Comparison of ENCODE assay signal across 10 mouse cellular contexts in the genomic region with DNA sequence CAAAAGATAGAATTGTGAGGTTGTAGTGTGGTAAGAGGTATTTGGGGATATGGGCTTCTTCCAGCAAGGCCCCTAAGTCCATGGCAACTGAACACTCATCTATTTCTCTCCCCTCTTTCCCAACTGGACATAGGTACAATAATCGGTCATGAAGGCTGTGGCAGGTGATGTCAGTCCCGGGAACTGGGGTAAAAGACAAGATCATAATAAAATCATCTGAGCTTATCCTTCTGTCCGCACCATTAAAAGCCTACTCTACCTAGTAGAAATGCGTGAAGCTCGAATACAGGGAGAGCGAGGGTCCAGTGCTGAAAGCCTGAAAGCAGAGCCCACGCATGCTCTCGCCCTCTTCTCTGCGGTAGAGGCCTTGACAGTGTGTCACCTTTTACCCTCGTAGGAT. TPM values are rescaled to one million over a fixed set of nuclear protein-coding genes. Genes with fewer than 3 reads are reported as not detected.
DNase-seq lines count a peak whose midpoint lies in the region; ATAC-seq and TF ChIP-seq lines count a peak whose summit lies in the region.
"Had no signal": no experiment of that assay in that cellular context is flagged by ENCODE, and none has a peak within 500 bp of the region (broad histone marks: within the 10 kb centered on the region; RNA-seq: fewer than 3 reads in every experiment).

No protein-coding gene starts in this region.

- H3K4me1 ChIP-seq in forebrain, embryonic 15.5 days: peaks cover 14% of the 10 kb centered on the region
- H3K4me1 ChIP-seq in forebrain, postnatal 0 days (ENCODE audit: insufficient read depth): 0 out of 2 replicates have a peak, but pooled peaks cover 6% of the 10 kb centered on the region
- peaks cover 12% of the 10 kb centered on the region for H3K4me1 ChIP-seq in liver, adult 2 months (ENCODE audit: control insufficient read depth, insufficient read depth, low read length)
- 0 out of 2 replicates have a peak, but pooled peaks cover 5% of the 10 kb centered on the region for H3K4me1 ChIP-seq in intestine, embryonic 14.5 days (replicated peaks; ENCODE audit: control insufficient read depth, insufficient read depth, low read length)
- H3K4me1 ChIP-seq in liver, embryonic 16.5 days (ENCODE audit: control insufficient read depth, low read depth, low read length): peaks cover 46% of the 10 kb centered on the region

- no peak for TF ChIP-seq CTCF in forebrain, postnatal 0 days (IDR thresholded peaks at IDR 0.05; ENCODE audit: low read depth)
- TF ChIP-seq CTCF in liver, adult 2 months (IDR thresholded peaks at IDR 0.05; ENCODE audit: low read depth, low read length): no peak

- TF ChIP-seq POLR2A in liver, adult 2 months (IDR thresholded peaks at IDR 0.05; ENCODE audit: extremely low read depth, insufficient read depth, low read length): no peak

- H3K27ac ChIP-seq in forebrain, embryonic 15.5 days (replicated peaks): no peak overlapping the region
- no peak overlapping the region for H3K27ac ChIP-seq in forebrain, postnatal 0 days (ENCODE audit: low read depth, low read length)
- H3K27ac ChIP-seq in liver, adult 2 months (replicated peaks; ENCODE audit: insufficient read depth, low read depth, low read length): no peak overlapping the region
- H3K27ac ChIP-seq in intestine, embryonic 14.5 days (ENCODE audit: low read depth): no peak overlapping the region
- H3K27ac ChIP-seq in liver, embryonic 16.5 days (ENCODE audit: low read length): no peak overlapping the region

- 94% methylated on average over 10 of the region's 10 CpGs for WGBS in forebrain, embryonic 15.5 days
- WGBS in forebrain, postnatal 0 days: 93% methylated on average over 10 of the region's 10 CpGs
- 73% methylated on average over 10 of the region's 10 CpGs for WGBS in liver, adult 2 months
- 86% methylated on average over 10 of the region's 10 CpGs for WGBS in intestine, embryonic 14.5 days
- 81% methylated on average over 10 of the region's 10 CpGs for WGBS in liver, embryonic 16.5 days (ENCODE audit: insufficient replicate concordance)

- no peaks in the 10 kb centered on the region for H3K27me3 ChIP-seq in forebrain, embryonic 15.5 days
- H3K27me3 ChIP-seq in forebrain, postnatal 0 days (ENCODE audit: insufficient read depth, low read length): no peaks in the 10 kb centered on the region
- H3K27me3 ChIP-seq in liver, adult 2 months (ENCODE audit: control insufficient read depth, insufficient read depth, low read length): no peaks in the 10 kb centered on the region
- H3K27me3 ChIP-seq in intestine, embryonic 14.5 days (replicated peaks; ENCODE audit: control insufficient read depth, insufficient read depth, low read length): no peaks in the 10 kb centered on the region
- H3K27me3 ChIP-seq in liver, embryonic 16.5 days (ENCODE audit: control insufficient read depth, insufficient read depth, low read depth, low read length): no peaks in the 10 kb centered on the region

- no peak for ATAC-seq in forebrain, embryonic 15.5 days (replicated peaks)
- ATAC-seq in forebrain, postnatal 0 days: no peak
- ATAC-seq in intestine, embryonic 14.5 days (replicated peaks; ENCODE audit: low FRiP score, low TSS enrichment, low read depth): no peak
- no peak for ATAC-seq in liver, embryonic 16.5 days (ENCODE audit: low read depth)

- no peaks in the 10 kb centered on the region for H3K9me3 ChIP-seq in forebrain, embryonic 15.5 days
- no peaks in the 10 kb centered on the region for H3K9me3 ChIP-seq in forebrain, postnatal 0 days (ENCODE audit: low read length)
- no peaks in the 10 kb centered on the region for H3K9me3 ChIP-seq in intestine, embryonic 14.5 days (ENCODE audit: control insufficient read depth, low read length)
- no peaks in the 10 kb centered on the region for H3K9me3 ChIP-seq in liver, embryonic 16.5 days (replicated peaks; ENCODE audit: control insufficient read depth, low read length)

- DNase-seq in forebrain, postnatal 0 days: no peak
- no peak for DNase-seq in liver, adult 2 months (ENCODE audit: extremely low read depth, low read depth, low spot score)
- no peak for DNase-seq in liver
- DNase-seq in intestine, embryonic 14.5 days (ENCODE audit: low spot score): no peak
- no peak for DNase-seq in retina, postnatal 1 day
- no peak for DNase-seq in left cerebral cortex, postnatal 36 days (ENCODE audit: low spot score in 2 of 2)

- intact Hi-C loops in left cerebral cortex, postnatal 36 days (cut with DNase I): no loop called here

- H3K4me2 ChIP-seq in forebrain, embryonic 15.5 days (replicated peaks): peak overlapping the region; percentile 52; the same call in 1 of the 2 replicates
- no peak overlapping the region for H3K4me2 ChIP-seq in forebrain, postnatal 0 days (ENCODE audit: low read depth)
- H3K4me2 ChIP-seq in intestine, embryonic 14.5 days (ENCODE audit: low read length): peak overlapping the region; percentile 67
- H3K4me2 ChIP-seq in liver, embryonic 16.5 days (ENCODE audit: low read depth, low read length): peak overlapping the region; percentile 88

- H3K9ac ChIP-seq in forebrain, embryonic 15.5 days (replicated peaks): no peak overlapping the region
- no peak overlapping the region for H3K9ac ChIP-seq in forebrain, postnatal 0 days
- H3K9ac ChIP-seq in liver, adult 2 months (ENCODE audit: low read depth, low read length): peak overlapping the region; percentile 9; the same call in 1 of the 2 replicates
- no peak overlapping the region for H3K9ac ChIP-seq in intestine, embryonic 14.5 days (ENCODE audit: low read length)
- H3K9ac ChIP-seq in liver, embryonic 16.5 days (ENCODE audit: low read depth, low read length): no peak overlapping the region; the same call in 1 of the 2 replicates

- H3K79me2 ChIP-seq in liver, adult 2 months (ENCODE audit: control insufficient read depth, insufficient read depth, low read length): peaks cover 5% of the 10 kb centered on the region; the same call in 1 of the 2 replicates

- no peaks in the 10 kb centered on the region for H3K36me3 ChIP-seq in forebrain, embryonic 15.5 days
- no peaks in the 10 kb centered on the region for H3K36me3 ChIP-seq in forebrain, postnatal 0 days (ENCODE audit: insufficient read depth)
- peaks cover 20% of the 10 kb centered on the region for H3K36me3 ChIP-seq in liver, adult 2 months (ENCODE audit: control insufficient read depth, insufficient read depth, low read length)
- H3K36me3 ChIP-seq in intestine, embryonic 14.5 days (ENCODE audit: control insufficient read depth, insufficient read depth, low read length): 0 out of 2 replicates have a peak, but pooled peaks cover 10% of the 10 kb centered on the region
- peaks cover 3% of the 10 kb centered on the region; the same call in 1 of the 2 replicates for H3K36me3 ChIP-seq in liver, embryonic 16.5 days (ENCODE audit: control insufficient read depth, insufficient read depth)

- no peak overlapping the region for H3K4me3 ChIP-seq in forebrain, embryonic 15.5 days
- no peak overlapping the region for H3K4me3 ChIP-seq in forebrain, postnatal 0 days (ENCODE audit: low read depth, low read length)
- H3K4me3 ChIP-seq in liver, adult 2 months (ENCODE audit: insufficient read depth, low read depth, low read length): peak overlapping the region; percentile 6; the same call in 1 of the 2 replicates
- peak overlapping the region; percentile 86; the same call in 1 of the 2 replicates for H3K4me3 ChIP-seq in intestine, embryonic 14.5 days (ENCODE audit: low read depth, low read length)
- peak overlapping the region; percentile 85 for H3K4me3 ChIP-seq in liver, embryonic 16.5 days (ENCODE audit: low read depth, low read length)

RNA-seq across cellular contexts. Expression of gene Dhrs4, which starts 1.1 kb away (rescaled TPM):
- 49.6 and 60.0 TPM in 2 replicates for polyA plus RNA-seq in forebrain, embryonic 15.5 days (2015; fragmentation: Nextera tagmentation; extraction: Ambion mirVana)
- 11.9 and 14.8 TPM in 2 replicates for total RNA-seq in forebrain, postnatal 0 days (2014; rRNA removed)
- 20.9 and 22.2 TPM in 2 replicates for polyA plus RNA-seq in forebrain, postnatal 0 days (2015; fragmentation: Nextera tagmentation; extraction: Ambion mirVana)
- total RNA-seq in liver, adult 2 months (2014; rRNA removed): 103 and 111 TPM in 2 replicates
- 120 and 146 TPM in 2 replicates for polyA plus RNA-seq in liver, adult 2 months (2012; rRNA removed)
- 61.0 and 72.1 TPM in 2 replicates for polyA plus RNA-seq in intestine, embryonic 14.5 days (2014; fragmentation: Nextera tagmentation; extraction: Ambion mirVana)
- polyA plus RNA-seq in liver, embryonic 16.5 days (2015; fragmentation: Nextera tagmentation; extraction: Ambion mirVana): 88.8 and 91.2 TPM in 2 replicates
- 10 to 100 TPM; 17.5 to 19.1 TPM for total RNA-seq in left cerebral cortex, postnatal 36 days (2021)

RNA-seq across cellular contexts. Expression of gene Carmil3, which starts 10.8 kb away (rescaled TPM):
- 30.2 and 33.4 TPM in 2 replicates for polyA plus RNA-seq in forebrain, embryonic 15.5 days (2015; fragmentation: Nextera tagmentation; extraction: Ambion mirVana)
- 91.4 and 129 TPM in 2 replicates for total RNA-seq in forebrain, postnatal 0 days (2014; rRNA removed)
- polyA plus RNA-seq in forebrain, postnatal 0 days (2015; fragmentation: Nextera tagmentation; extraction: Ambion mirVana): 13.2 and 19.5 TPM in 2 replicates
- 0.09 and 0.13 TPM in 2 replicates for total RNA-seq in liver, adult 2 months (2014; rRNA removed)
- polyA plus RNA-seq in liver, adult 2 months (2012; rRNA removed): 0.29 and 0.36 TPM in 2 replicates
- 2.5 and 3.3 TPM in 2 replicates for polyA plus RNA-seq in intestine, embryonic 14.5 days (2014; fragmentation: Nextera tagmentation; extraction: Ambion mirVana)
- polyA plus RNA-seq in liver, embryonic 16.5 days (2015; fragmentation: Nextera tagmentation; extraction: Ambion mirVana): 0.28 and 0.46 TPM in 2 replicates
- total RNA-seq in left cerebral cortex, postnatal 36 days (2021): 10 to 100 TPM; 34.4 to 63.1 TPM

RNA-seq across cellular contexts. Expression of gene Cpne6, which starts 30.6 kb away (rescaled TPM):
- polyA plus RNA-seq in forebrain, embryonic 15.5 days (2015; fragmentation: Nextera tagmentation; extraction: Ambion mirVana): 9.1 and 10.3 TPM in 2 replicates
- 32.5 and 39.6 TPM in 2 replicates for total RNA-seq in forebrain, postnatal 0 days (2014; rRNA removed)
- polyA plus RNA-seq in forebrain, postnatal 0 days (2015; fragmentation: Nextera tagmentation; extraction: Ambion mirVana): 48.7 and 49.9 TPM in 2 replicates
- not detected in 2 replicates for total RNA-seq in liver, adult 2 months (2014; rRNA removed)
- polyA plus RNA-seq in liver, adult 2 months (2012; rRNA removed): not detected in 2 replicates
- polyA plus RNA-seq in intestine, embryonic 14.5 days (2014; fragmentation: Nextera tagmentation; extraction: Ambion mirVana): 0.37 and 0.48 TPM in 2 replicates
- not detected in 2 replicates for polyA plus RNA-seq in liver, embryonic 16.5 days (2015; fragmentation: Nextera tagmentation; extraction: Ambion mirVana)
- total RNA-seq in left cerebral cortex, postnatal 36 days (2021): 100 to 1,000 TPM; 163 to 211 TPM

RNA-seq across cellular contexts. Expression of gene Nrl, which starts 45.2 kb away (rescaled TPM):
- 0.09 and 0.11 TPM in 2 replicates for polyA plus RNA-seq in forebrain, embryonic 15.5 days (2015; fragmentation: Nextera tagmentation; extraction: Ambion mirVana)
- 2.0 and 2.7 TPM in 2 replicates for total RNA-seq in forebrain, postnatal 0 days (2014; rRNA removed)
- polyA plus RNA-seq in forebrain, postnatal 0 days (2015; fragmentation: Nextera tagmentation; extraction: Ambion mirVana): 0.21 TPM in 1 of 2 replicates, not detected in the other
- not detected in 2 replicates for total RNA-seq in liver, adult 2 months (2014; rRNA removed)
- not detected in 2 replicates for polyA plus RNA-seq in liver, adult 2 months (2012; rRNA removed)
- polyA plus RNA-seq in intestine, embryonic 14.5 days (2014; fragmentation: Nextera tagmentation; extraction: Ambion mirVana): not detected in 2 replicates
- polyA plus RNA-seq in liver, embryonic 16.5 days (2015; fragmentation: Nextera tagmentation; extraction: Ambion mirVana): not detected in 2 replicates
- total RNA-seq in left cerebral cortex, postnatal 36 days (2021): under 1 TPM; 0.44 to 0.77 TPM
- total RNA-seq: adrenal gland, postnatal 4 days had no signal
- polyA plus RNA-seq: gonadal fat pad, adult 2 months had no signal

Comparison
In these comparisons a context has a peak if more than half of its experiments do, and no peak if none do; other contexts are left out.
1. H3K4me3 ChIP-seq: peak in liver, adult 2 months (single experiment), intestine, embryonic 14.5 days (single experiment) and liver, embryonic 16.5 days (single experiment); none in forebrain, embryonic 15.5 days (single experiment) and forebrain, postnatal 0 days (single experiment).